Mouse (Mus musculus) v-Abl transformed pro-B cells (cell line): ENCODE results near the gene Ttyh1.

ENCODE experiments used
- in situ Hi-C, 2 experiments: fragments of 400-800 bp; cut with MboI; formaldehyde crosslinking; loops; one replicate each; pipeline ENCODE4 v1.15.1; 2025; ENCODE audit not compliant: unreplicated experiment in 2 of 2

Ttyh1 gene

DNA sequence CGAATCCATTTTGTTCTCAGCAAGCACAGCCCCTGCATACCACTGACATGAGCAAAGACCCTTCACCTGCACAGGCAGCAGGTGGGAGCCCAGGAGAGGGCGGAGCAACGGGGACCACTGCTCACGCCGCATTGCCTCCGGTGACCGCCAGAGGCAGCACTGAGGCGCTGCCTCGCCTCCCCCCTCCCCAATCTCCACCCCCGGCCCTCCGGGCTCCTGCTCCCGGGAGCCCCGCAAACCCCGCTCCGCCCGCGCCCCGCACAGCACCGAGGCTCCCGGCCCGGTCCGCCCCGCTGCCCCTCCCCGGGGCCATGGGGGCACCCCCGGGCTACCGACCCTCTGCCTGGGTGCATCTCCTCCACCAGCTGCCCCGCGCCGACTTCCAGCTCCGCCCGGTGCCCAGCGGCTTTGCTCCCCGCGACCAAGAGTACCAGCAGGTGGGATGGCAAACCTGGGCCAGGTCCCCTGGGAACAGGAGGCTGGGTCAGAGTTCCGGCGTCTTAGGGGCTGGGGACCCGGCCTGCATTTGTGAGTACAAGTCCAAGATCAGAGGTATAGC lies at the start of gene Ttyh1:
Gene Ttyh1 (plus strand): TSS at position 65 of the 559 bp plus-strand sequence.
- in situ Hi-C loops = no loop called here

DNA sequence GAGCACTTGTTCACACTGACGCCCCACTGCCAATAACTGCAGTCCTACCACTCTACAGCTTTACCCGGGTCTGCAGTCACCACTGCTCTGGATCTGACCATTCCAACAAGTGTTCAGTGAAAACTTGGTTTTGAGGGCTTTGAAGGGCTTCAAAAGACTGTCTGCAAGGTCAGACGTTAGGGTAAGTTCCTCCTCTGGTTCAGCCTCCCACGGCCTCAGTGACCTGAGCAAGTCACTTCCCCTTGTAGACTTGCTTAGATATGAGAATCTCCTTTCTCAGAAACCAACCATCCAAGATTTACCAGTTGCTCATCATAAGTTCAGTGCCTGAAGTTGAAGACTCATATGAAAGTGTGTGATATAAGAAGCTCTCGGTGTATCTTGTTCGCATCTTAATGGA lies 48.1 kb upstream of the Ttyh1 start:
- in situ Hi-C loops = loop anchor here in 1 of 2 experiments (25.0 kb wide), 1 partner anchor 784 kb away; the partner anchor contains the start of genes Myadm and Prkcg

DNA sequence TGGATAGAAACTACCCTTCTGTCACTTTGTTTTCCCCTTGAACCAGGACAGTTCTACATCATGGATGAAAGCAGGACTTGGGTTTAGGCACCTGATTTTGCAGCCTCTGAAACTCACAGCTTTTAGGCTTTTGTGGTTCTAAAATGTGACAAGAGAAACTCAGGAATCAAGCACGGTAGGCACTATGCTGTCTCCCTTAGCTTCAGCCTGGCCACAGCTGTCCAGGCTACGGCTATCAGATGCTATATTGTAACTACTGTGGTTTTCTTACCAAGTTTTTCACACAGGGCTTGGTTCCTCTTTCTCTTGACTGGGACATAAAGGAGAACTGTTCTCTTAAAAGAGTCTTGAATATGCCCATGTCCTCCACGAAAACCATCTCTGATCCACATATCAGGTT lies 46.1 kb upstream of the Ttyh1 start:
- in situ Hi-C loops = loop anchor here in 1 of 2 experiments (25.0 kb wide), 1 partner anchor 786 kb away; the partner anchor contains the start of genes Myadm and Prkcg

DNA sequence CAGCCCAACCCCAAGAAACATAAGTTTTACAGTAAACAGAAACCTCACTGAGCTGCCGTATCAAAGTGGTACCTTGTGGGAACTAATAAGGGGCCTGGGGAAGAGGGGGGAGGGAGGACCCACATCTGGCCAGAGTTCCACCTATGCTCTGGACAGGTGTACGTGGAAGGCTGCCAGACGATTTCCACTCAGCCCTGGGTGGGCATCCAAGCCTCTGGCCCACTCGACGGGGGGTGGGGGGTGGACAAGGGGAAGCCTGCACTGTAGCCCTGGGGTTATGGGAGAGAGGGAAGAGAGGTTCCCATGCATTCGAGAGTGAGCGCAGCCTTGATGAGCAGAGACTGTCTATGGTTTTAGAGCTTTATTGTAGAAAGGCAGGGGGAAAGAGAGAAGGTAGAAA lies 39.7 kb upstream of the Ttyh1 start:
- in situ Hi-C loops = loop anchor here in 1 of 2 experiments (25.0 kb wide), 1 partner anchor 792 kb away; the partner anchor contains the start of genes Myadm and Prkcg

DNA sequence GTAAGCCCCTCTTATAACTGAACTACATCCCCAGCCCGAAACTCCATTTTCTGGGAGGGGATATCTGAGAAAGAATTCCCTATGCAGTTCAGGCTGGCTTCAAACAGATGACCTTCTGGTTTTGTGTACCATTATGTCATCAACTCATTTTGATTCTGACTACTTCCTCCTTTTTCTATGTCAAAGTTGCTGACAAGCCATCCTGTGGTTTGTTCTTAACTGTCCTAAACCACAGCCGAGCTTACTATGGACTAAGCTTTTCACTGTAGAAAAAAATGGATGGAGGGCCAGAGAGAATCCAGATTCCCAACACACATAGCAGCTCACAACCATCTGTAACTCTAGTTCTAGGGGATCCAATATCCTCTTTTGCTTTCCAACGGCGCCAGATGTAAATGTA lies 38.7 kb upstream of the Ttyh1 start:
- in situ Hi-C loops = loop anchor here in 1 of 2 experiments (25.0 kb wide), 1 partner anchor 793 kb away; the partner anchor contains the start of genes Myadm and Prkcg

DNA sequence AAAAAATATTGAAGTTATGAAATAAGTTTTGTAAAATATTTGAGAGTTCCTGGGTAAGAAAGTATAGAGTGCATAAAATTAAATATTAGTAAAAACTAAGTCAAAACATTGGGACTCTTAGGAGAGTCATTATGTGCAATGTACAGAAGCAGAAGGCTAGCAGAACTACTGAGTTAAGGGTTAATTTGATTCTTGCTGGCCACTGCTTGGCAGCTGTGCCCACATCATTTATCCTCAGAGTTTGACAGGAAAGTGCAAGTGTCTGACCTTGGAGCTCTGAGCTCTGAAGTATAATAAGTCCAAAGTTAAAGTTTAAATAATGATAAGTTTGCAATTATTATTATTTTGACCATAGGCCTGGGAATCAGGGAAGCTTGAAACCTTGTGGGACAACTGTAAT lies 37.5 kb upstream of the Ttyh1 start:
- in situ Hi-C loops = loop anchor here in 1 of 2 experiments (25.0 kb wide), 1 partner anchor 794 kb away; the partner anchor contains the start of genes Myadm and Prkcg

DNA sequence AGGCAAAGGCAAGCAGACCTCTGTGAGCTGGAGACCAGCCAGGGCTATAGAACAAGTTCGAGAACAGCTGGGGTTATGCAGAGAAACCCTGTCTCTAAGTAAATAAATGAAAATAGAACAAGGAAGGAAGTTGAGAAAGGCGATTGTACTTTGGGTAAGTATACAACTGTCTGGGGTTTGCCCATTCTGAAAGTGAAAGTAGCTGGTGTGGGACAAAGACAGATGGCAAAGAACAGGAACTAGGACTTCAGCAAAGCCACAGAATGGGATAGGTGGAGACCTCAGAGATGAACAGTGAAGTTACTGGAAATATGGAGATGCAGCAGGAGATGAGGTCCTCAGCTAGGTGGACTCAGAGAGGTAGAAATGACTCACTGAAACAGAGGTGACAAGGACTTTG lies 36.4 kb upstream of the Ttyh1 start:
- in situ Hi-C loops = loop anchor here in 1 of 2 experiments (25.0 kb wide), 1 partner anchor 796 kb away; the partner anchor contains the start of genes Myadm and Prkcg

DNA sequence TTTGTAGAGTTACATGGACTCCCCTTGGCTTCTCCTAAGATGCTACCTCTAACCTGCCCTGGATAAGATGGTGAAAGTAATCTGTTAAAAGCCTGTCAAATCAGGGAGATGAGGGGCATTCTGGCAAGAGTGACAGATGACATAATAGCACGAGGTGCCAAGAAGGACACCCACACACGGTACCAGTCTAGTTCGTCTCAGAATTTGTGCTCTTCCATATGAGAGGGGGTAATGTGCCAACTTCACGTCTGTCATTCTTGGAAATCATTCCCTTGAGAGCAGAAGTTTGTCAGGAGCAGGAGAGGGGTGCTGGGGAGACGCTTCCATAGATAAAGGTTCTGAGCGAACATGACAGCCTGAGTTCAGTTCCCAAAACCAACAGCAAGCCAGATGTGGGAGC lies 35.0 kb upstream of the Ttyh1 start:
- in situ Hi-C loops = loop anchor here in 1 of 2 experiments (25.0 kb wide), 1 partner anchor 797 kb away; the partner anchor contains the start of genes Myadm and Prkcg

DNA sequence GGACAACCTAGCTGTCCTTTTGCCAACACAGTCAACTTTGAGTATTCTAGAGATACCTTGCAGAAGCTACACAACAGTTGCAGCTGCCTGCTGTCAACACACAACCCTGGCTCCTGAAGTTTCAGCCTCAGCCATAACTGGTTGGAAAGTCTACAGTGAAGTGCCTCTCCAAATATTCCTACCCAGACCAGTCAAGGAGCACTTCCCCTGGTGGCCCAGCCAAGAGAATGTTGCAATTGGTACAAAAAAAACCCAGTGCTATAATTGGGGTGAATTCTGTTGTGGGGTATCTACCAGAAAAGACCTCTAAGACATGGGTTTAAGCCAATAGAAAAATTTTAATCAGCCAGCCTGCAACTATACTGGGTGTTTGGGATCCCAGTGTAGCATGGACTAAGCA lies 33.6 kb upstream of the Ttyh1 start:
- in situ Hi-C loops = loop anchor here in 1 of 2 experiments (25.0 kb wide), 1 partner anchor 798 kb away; the partner anchor contains the start of genes Myadm and Prkcg

DNA sequence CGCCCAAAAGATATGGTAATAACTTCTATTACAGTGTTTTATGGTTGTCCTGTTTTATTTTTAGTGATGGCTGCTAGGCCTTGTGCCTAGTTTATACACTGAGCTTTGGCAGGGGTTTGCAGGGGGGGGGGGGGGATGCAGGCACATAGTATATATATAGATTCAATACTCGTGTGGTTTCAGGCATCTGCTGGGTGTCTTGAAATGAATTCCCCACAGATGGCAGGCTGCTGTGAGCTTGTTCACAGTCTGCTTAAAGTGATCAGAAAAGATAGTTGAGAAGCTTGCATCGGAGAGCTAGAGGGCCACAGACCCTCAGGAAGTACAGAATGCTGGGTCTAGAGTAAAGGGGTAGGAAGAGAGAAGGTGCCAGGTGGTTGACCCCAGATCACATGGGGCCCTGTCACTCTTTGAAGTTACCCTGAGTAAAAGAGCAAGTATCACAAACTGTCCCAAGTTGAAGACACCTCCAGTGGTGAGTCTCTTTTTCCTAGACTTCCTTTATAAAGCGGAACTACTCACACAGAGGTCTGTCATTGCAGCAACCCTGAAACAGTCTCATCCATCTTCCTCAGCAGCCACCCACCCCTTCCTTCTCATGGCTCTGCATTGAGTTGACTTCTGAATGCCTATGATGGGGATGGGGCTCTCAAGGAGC lies 31.8 kb upstream of the Ttyh1 start:
- in situ Hi-C loops = loop anchor here in 1 of 2 experiments (25.0 kb wide), 1 partner anchor 800 kb away; the partner anchor contains the start of genes Myadm and Prkcg

DNA sequence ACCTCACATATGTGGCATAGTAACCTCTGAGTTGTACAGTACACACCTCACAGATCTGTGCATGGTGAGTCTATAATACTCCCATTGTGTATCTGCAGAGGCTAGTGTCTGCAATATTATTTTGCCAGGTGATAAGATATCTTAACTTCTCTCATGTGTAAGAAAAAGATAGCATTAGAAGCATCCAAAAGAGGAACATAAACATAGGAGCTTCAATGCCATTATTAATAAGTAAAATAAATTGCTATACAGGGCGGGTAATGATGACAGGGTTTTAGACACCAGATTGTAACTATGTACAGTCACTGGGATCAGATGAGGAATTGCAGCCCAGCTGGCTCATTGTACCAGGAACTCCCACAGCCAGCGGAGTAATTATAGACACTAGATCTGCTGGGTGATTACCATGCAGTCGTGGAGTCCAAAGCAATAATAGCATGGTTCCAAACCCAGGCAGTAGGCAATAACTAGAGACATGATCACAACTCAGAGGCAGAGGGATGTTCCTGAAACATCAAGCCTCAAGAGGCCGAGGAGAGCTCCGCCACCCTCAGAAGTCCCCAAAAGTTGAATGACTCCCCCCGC lies 31.2 kb upstream of the Ttyh1 start:
- in situ Hi-C loops = loop anchor here in 1 of 2 experiments (25.0 kb wide), 1 partner anchor 801 kb away; the partner anchor contains the start of genes Myadm and Prkcg

DNA sequence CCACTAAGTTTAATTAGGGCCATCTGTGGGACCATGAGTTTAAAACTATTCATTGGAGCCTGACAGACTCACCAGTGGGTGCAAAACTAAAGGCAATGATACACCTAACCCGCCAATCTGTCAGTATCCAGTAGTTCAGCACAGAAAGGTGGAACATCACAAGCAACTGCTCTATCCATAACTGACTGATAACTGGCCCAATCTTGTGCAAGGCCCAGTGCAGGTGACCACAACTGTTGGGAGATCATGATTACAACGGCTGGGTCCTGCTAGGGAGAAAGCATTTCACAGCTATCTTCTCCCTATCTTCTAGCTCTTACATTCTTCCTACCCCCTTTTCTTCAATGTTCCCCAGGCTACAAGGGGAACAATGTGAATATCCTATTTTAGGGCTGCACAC lies 30.5 kb upstream of the Ttyh1 start:
- in situ Hi-C loops = loop anchor here in 1 of 2 experiments (25.0 kb wide), 1 partner anchor 801 kb away; the partner anchor contains the start of genes Myadm and Prkcg

DNA sequence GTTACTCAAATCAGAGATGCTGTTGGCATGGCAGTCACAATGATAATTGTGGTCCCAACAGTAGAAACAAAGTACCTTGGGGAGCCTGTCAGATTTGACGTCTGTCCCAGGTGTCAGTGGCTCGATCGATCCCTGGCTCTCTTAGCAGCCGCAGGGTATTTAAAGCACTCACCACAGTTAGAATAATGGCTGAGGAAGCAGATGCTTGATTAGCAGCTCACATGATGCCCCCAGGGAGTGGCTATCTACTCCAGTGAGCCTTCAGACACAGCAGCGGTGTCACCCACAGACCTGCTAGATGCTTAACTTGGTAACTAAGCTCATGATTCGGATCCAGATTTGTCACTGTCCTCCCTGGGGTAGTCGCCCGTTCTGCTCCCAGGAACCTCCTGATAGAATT lies 28.0 kb upstream of the Ttyh1 start:
- in situ Hi-C loops = loop anchor here in 1 of 2 experiments (25.0 kb wide), 1 partner anchor 804 kb away; the partner anchor contains the start of genes Myadm and Prkcg

DNA sequence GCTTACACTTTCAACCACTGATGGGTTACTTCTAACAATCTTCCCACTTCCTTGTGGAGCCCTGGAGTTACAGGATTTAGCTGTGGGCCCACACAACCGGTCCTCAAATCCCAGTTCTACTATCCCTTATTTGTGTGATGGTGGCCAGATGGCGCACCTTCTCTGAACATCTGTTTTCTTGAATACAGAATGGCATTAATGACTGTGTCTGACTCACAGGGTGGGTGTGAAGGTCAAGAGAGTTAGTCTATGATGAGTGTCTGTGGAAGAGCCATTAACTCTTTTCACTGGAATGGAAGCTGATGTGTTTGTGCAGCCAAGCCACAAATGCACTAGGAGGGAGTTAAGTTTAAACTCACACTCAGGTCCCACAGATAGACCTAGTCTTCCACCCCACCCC lies 20.9 kb upstream of the Ttyh1 start:
- in situ Hi-C loops = loop anchor here in 1 of 2 experiments (25.0 kb wide), 1 partner anchor 811 kb away; the partner anchor contains the start of genes Myadm and Prkcg

DNA sequence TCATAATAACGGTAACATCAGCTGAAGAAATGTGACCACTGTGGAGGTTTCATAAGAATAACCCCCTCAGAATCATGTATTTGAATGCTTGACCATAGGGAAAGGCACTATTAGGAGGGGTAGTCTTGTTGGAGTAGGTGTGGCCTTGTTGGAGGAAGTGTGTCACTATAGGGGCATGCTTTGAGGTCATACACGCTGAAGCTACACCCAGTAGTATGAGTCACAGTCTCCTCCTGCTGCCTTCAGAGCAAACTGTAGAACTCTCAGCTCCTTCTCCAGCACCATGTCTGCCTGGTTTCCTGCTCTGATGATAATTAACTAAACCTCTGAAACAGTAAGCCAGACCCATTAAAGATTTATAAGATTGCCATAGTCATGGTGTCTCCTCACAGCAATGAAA lies 20.4 kb upstream of the Ttyh1 start:
- in situ Hi-C loops = loop anchor here in 1 of 2 experiments (25.0 kb wide), 1 partner anchor 812 kb away; the partner anchor contains the start of genes Myadm and Prkcg

DNA sequence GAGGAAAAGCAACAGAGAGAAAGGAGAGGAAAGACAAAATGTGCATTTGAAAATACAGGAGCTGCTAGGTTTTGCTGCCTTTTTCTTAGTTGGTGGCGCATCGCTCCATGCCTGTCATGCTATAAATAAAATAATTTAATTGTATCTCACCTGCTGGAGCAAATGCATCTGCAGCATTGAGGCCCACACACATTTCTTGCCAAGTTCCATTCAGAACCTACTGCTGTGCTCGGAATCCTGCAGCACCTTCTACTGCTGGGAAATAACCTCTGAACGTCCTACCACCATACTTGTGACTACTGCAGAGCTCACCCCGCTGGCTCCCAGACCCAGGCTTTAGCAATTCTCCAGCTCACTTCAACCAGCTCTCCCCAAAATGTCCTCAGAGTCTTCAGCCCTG lies 18.1 kb upstream of the Ttyh1 start:
- in situ Hi-C loops = loop anchor here in 1 of 2 experiments (5.0 kb wide), 1 partner anchor 74 kb away; no protein-coding TSS in a partner anchor

DNA sequence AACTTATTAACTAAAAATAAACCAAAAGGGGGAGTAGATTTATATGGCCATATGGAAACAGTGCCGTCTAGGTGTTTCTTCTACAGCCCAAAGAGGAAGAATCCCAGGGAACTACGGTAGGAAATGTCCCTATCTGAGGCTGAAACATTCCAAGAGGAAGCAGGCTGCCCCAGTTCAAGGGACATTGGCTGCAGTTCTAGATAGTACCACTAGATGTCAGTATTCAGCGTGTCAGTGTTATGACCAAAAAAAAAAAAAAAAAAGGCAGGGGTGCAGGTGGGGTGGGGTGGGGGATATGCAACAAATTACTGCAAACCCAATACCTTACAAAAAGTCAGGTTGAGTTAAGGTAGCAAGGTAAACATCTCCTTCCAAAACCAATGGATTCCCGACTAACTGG lies 15.8 kb upstream of the Ttyh1 start:
- in situ Hi-C loops = loop anchor here in 1 of 2 experiments (5.0 kb wide), 1 partner anchor 76 kb away; no protein-coding TSS in a partner anchor

DNA sequence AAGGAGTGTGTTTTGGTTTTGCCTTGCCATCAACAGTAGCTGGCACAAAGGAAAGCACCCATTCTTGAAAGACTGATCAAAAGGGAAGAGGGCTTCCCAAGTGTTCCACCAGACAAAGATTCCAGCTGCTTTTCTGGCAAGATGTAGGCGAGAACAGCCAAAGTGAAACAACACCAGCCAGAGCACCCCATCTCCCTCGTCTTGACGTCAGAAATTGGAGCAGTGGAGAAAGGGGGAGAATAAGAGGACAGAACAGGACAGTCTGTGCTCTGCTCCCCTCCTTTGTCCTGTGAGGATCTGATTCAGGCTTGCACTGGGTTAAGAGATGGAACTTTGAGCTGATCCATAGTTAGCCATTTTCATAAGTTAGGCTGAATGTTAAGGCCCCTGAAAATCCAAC lies 7.4 kb upstream of the Ttyh1 start:
- in situ Hi-C loops = no loop called here

DNA sequence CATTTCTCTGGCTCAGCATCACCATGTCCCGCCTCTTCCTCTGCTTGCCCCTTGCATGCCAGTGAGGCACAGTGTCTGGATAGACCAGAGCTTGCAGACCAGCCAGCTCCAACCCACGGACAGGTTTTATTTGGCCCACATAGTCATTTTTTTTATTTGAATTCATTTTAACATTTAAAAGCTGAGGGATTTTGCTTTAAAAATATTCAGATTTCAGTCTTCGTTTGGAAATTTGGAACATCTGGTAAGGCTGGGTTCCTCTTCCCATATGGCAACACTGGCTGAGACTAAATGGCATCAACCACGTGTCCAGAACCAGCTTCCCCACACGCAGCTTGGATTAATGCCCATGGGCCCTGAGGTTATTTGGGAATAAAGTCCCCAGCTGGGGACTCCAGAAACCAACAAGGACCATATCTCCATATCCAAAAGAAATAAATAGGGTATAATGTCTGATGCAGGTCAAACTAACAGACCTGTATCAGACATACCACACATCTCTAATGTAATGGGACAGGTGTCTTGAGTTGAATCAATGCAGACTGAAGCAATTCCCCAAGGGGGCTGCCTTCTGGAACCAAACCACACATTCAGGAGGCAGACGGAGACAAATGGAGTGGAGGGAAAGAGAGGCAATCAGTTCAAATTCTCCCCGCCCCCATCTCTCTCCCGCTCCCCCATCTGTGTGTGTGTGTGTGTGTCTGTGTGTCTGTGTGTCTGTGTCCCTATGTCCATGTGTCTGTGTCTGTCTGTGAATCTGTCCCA lies 2.0 kb upstream of the Ttyh1 start:
- in situ Hi-C loops = no loop called here
